Mouse (Mus musculus) neural tube, embryonic 13.5 days (tissue): ENCODE measurements around the gene Ubxn11. TPM values are rescaled to one million over a fixed set of nuclear protein-coding genes. Genes with fewer than 3 reads are reported as not detected.

ENCODE experiments used
- ATAC-seq: fragments of 200-750 bp; cut with Nextera tagmentation; 2 replicates; pipeline ENCODE4 v1.8.0; 2017; ENCODE audit warnings: low read depth, mild to moderate bottlenecking, moderate TSS enrichment, moderate library complexity
- H3K27ac ChIP-seq: fragments of 300-500 bp; sonication (generic); replicated peaks from 2 replicates; pipeline ENCODE4 v1.5.1; 2015; ENCODE audit warnings: moderate library complexity, mild to moderate bottlenecking, inconsistent platforms
- H3K27me3 ChIP-seq: fragments of 300-500 bp; sonication (generic); 2 replicates; pipeline ENCODE4 v1.6.1; 2015; ENCODE audit warnings: mild to moderate bottlenecking, inconsistent platforms
- H3K36me3 ChIP-seq: fragments of 300-500 bp; sonication (generic); 2 replicates; pipeline ENCODE4 v1.6.1; 2015; ENCODE audit warnings: mild to moderate bottlenecking, inconsistent platforms
- H3K4me1 ChIP-seq: fragments of 300-500 bp; sonication (generic); replicated peaks from 2 replicates; pipeline ENCODE4 v1.6.1; 2015; ENCODE audit warnings: inconsistent platforms
- H3K4me2 ChIP-seq: fragments of 300-500 bp; sonication (generic); 2 replicates; pipeline ENCODE4 v1.6.1; 2015; ENCODE audit warnings: inconsistent platforms, mild to moderate bottlenecking, moderate library complexity
- H3K4me3 ChIP-seq: fragments of 300-500 bp; sonication (generic); 2 replicates; pipeline ENCODE4 v1.5.1; 2015; ENCODE audit warnings: mild to moderate bottlenecking, inconsistent platforms
- H3K9ac ChIP-seq: fragments of 300-500 bp; sonication (generic); 2 replicates; pipeline ENCODE4 v1.6.1; 2015; ENCODE audit warnings: moderate library complexity, mild to moderate bottlenecking, inconsistent platforms
- H3K9me3 ChIP-seq: fragments of 300-500 bp; sonication (generic); 2 replicates; pipeline ENCODE4 v1.6.1; 2016; ENCODE audit warnings: inconsistent platforms
- WGBS: fragments of 180-500 bp; shearing (Covaris S2); methylation state at CpG from one replicate; pipeline ENCODE4 v1.1.7; 2015; 5-methylcytosine and 5-hydroxymethylcytosine counted together
- polyA plus RNA-seq: library from polyadenylated mRNA; unstranded; fragments of >200 nt; fragmentation: Nextera tagmentation; extraction: Ambion mirVana; gene quantifications from 2 replicates; pipeline ENCODE4 v1.2.1, GENCODE M21; 2015

Ubxn11 gene
- polyA plus RNA-seq, 1 experiment from 2014 or later: 10.3 TPM

DNA sequence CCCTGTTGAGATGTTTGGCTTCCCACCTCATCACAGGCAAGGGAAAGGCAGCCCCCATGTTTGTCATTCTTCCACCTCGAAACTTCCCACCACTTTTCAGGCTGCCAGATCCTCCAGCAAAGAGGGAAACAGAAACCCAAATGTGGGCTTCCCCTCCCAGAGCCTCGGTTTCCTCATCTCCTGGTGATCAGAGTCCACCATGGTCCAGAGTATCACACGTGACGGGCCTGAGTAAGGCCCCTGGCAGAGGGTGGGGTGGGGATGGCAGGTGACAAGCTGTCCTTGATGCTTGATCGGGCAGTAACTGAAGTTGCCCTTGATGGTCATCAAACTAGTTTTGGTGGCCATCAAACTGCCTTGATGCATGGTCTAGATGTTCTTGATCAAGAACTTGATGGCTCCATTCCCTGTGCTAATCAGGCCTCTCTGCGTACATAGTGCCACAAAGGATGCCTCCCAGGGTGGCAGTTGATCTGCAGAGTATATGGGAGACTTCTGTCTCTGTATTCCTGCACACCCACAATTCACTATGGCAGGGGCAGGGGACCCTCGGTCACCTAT, 8.3 kb upstream of the Ubxn11 start:
- Histone ChIP-seq H3K27me3 (no peaks in the 10 kb centered on the region), H3K27ac (no peak overlapping the region), H3K4me1 (no peaks in the 10 kb centered on the region), H3K4me2 (no peak overlapping the region), H3K36me3 (no peaks in the 10 kb centered on the region), H3K4me3 (no peak overlapping the region), H3K9me3 (no peaks in the 10 kb centered on the region), H3K9ac (no peak overlapping the region)
- 88% methylated on average over 7 of the region's 7 CpGs for WGBS
- no peak for ATAC-seq

DNA sequence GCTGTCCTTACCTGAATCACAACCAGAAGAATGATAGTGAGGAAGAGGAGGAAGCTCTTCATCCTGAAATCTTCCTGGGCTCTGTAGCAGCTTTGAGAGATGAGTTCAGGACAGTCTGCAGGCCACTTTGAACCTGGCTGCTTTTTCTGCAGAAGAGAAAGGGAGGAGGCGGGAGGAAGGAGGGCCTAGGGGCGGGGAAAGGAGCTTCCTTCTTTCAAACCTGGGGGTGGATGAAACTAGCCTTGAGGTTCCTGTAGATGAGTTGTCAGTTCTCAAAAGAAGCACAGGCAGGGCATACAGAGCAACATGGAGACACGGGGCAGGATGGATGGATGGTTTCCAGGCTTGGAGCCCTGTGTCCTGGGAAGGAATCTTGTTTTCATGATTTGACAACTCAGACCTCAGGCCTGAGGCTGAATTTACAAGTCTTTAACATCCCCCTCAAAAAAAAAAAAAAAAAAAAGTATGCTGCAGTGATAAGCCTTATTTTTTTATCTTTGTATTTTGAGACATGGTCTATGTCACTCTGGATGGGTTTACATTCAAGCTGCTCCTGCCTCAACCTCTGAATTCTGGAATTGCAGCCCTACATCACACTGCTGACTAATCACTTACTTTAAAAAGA, 7.3 kb upstream of the Ubxn11 start, which contains the start of gene Cd52:
Gene Cd52, minus strand, starts transcription at position 160 of the 625 bp plus-strand sequence.
- 52% methylated on average over 3 of the region's 3 CpGs for WGBS
- no peak within 1 kb of the TSS for H3K27ac ChIP-seq
- H3K36me3 ChIP-seq: no peaks in the 10 kb centered on the region
- H3K4me1 ChIP-seq: no peaks in the 10 kb centered on the region
- no peaks in the 10 kb centered on the region for H3K9me3 ChIP-seq
- H3K9ac ChIP-seq: no peak within 1 kb of the TSS
- H3K4me3 ChIP-seq: no peak within 1 kb of the TSS
- H3K27me3 ChIP-seq: no peaks in the 10 kb centered on the region
- H3K4me2 ChIP-seq: no peak within 1 kb of the TSS
- ATAC-seq: no peak

DNA sequence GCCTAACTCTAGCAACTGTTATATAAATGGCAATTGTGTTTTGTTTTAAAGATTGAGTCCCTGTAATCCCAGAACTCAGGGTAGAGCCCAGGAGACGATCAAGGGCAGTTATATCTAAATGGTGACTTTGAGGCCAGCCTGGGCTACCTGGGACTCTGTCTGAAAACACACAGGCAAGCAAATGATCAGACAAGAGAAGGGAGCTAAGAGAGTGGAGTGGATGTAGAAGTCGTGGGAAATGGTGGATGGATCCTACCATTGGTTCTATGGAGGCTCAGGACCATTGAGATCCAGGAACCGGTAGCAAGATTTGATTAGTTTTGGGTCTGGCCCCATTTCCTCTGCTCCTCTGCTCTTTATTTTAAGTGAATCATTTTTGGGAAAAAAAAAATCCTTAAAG, 6.2 kb upstream of the Ubxn11 start:
- no peak for ATAC-seq
- no peak overlapping the region for H3K9ac ChIP-seq
- no peaks in the 10 kb centered on the region for H3K4me1 ChIP-seq
- H3K4me3 ChIP-seq: no peak overlapping the region
- no peak overlapping the region for H3K27ac ChIP-seq
- 82% methylated on average over 3 of the region's 3 CpGs for WGBS
- no peaks in the 10 kb centered on the region for H3K9me3 ChIP-seq
- no peaks in the 10 kb centered on the region for H3K27me3 ChIP-seq
- H3K36me3 ChIP-seq: no peaks in the 10 kb centered on the region
- H3K4me2 ChIP-seq: no peak overlapping the region

DNA sequence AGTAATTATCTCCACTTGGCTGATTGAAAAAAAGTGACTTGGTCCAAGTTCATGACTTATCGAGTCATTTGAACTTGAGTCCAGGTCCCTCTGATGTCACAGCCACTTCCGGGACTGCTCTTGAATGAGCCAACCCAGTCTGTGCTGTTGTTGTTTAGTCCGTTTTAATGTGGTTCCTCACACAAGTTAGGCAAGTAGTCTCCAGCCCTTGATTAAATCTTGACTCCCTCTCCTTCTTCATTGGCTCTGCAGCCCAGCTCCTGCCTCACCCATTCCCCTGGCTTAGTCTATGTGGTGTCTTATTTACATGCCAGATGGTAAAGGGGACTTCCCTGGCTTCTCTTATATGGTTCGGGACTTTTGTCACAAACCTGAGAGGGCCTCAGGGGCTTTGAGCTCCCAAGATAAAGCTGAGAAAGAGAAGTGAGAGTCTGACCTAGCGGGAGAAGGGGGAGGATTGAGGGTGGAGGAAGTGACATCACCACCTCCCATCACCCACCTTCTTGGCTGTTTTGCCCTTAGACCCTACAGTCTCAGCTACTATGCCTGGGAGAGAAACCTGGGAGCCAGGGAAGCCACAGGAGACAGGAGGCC, 5.3 kb upstream of the Ubxn11 start:
- no peaks in the 10 kb centered on the region for H3K27me3 ChIP-seq
- no peaks in the 10 kb centered on the region for H3K36me3 ChIP-seq
- 75% methylated on average over 5 of the region's 5 CpGs for WGBS
- no peaks in the 10 kb centered on the region for H3K4me1 ChIP-seq
- no peak overlapping the region for H3K4me2 ChIP-seq
- no peak overlapping the region for H3K9ac ChIP-seq
- ATAC-seq: no peak
- no peaks in the 10 kb centered on the region for H3K9me3 ChIP-seq
- H3K4me3 ChIP-seq: no peak overlapping the region
- no peak overlapping the region for H3K27ac ChIP-seq

DNA sequence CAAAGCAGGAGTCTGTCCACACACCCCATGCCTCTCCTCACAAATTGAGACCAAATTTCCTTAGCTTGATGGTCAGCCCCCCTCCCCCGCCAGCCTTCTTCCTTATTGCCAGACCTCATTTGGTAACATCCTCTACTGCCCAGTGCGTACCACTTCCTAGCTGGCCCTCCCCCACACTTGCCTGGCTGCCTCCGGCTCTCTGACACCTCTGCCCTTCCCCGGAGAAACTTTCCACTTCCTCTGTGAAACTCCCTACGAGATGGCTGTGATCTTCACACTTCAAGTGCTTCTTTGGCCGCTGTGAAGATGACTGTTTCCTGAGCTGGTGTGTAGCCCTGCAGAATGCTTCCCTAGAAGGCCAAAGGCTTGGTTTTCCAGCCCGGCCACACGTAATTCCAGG, 3.7 kb upstream of the Ubxn11 start:
- Histone ChIP-seq H3K4me3 (no peak overlapping the region), H3K36me3 (no peaks in the 10 kb centered on the region), H3K9ac (no peak overlapping the region), H3K9me3 (no peaks in the 10 kb centered on the region), H3K27ac (no peak overlapping the region), H3K4me2 (no peak overlapping the region), H3K4me1 (peaks cover 8% of the 10 kb centered on the region), H3K27me3 (no peaks in the 10 kb centered on the region)
- no peak for ATAC-seq
- WGBS: 71% methylated on average over 8 of the region's 8 CpGs

DNA sequence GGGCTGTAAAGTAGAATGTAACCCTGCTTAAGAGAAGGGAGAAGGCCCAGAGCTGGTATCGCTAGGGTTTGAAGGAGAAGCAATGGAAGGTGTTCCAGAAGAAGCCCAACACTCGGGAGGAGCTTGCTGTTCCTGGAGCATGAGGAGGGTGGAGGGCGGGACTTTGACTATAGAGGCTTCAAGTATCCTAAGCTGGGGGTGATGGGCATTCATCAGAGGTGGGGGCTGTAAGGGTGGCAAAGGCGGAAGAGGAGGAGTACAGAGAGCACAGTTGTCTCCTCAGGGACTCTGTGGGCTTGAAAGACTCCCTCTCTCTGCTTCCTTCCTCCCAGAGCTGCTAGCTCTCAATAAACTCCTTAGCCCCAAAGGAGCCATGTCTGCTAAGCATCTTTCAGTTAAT, 2.1 kb upstream of the Ubxn11 start:
- no peak overlapping the region for H3K9ac ChIP-seq
- no peak overlapping the region for H3K4me2 ChIP-seq
- WGBS: 79% methylated on average over 4 of the region's 4 CpGs
- H3K36me3 ChIP-seq: no peaks in the 10 kb centered on the region
- H3K9me3 ChIP-seq: no peaks in the 10 kb centered on the region
- H3K27me3 ChIP-seq: no peaks in the 10 kb centered on the region
- peaks cover 8% of the 10 kb centered on the region for H3K4me1 ChIP-seq
- H3K4me3 ChIP-seq: no peak overlapping the region
- ATAC-seq: no peak
- H3K27ac ChIP-seq: no peak overlapping the region

DNA sequence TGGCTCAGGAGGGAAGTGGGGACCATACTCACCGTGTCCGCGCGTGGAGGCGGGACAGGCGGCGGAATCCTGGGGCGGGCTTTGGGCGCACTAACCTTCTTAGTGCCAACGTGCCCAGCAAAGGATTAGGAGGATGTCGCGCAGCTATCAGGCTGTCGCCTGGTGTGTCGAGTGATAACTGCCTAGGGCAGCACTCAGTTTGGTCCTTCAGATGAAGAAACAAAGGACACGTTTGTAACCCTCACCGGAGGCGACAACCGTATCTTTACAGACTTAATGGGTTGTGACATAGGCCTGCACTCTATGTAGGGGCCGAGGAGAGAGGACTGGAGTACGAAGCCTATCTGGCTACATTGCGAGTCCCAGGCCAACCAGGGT, 361 bp downstream of the Ubxn11 start:
- H3K27ac ChIP-seq: no peak overlapping the region
- no peaks in the 10 kb centered on the region for H3K9me3 ChIP-seq
- H3K4me1 ChIP-seq: peaks cover 8% of the 10 kb centered on the region
- peak overlapping the region; percentile 73 for H3K9ac ChIP-seq
- peak overlapping the region; percentile 76 for H3K4me3 ChIP-seq
- 3% methylated on average over 21 of the region's 21 CpGs for WGBS
- peak; percentile 60 for ATAC-seq
- H3K27me3 ChIP-seq: no peaks in the 10 kb centered on the region
- no peaks in the 10 kb centered on the region for H3K36me3 ChIP-seq
- peak overlapping the region; percentile 78 for H3K4me2 ChIP-seq

DNA sequence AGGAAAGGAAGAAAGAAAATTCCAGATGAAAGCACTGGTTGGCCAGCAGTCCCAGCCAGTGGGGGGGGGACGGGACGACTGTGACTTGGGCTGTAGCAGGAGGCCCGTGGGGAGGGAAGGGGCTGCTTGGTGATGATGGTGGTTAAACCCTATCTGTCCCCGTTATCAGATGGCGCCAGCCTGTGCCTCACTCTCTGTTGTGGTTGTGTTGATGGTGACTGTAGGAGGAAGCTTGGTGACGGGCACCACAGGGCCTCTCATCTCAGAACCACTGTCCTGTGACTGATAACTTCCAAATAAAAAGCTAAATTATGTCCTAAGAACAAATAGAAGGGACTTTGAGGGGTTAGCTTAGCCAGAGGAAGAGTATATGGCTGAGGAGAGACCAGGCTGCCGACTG, 3.7 kb downstream of the Ubxn11 start:
- H3K9ac ChIP-seq: no peak overlapping the region
- no peak overlapping the region for H3K4me3 ChIP-seq
- no peak overlapping the region for H3K27ac ChIP-seq
- no peak overlapping the region for H3K4me2 ChIP-seq
- WGBS: 73% methylated on average over 7 of the region's 7 CpGs
- H3K27me3 ChIP-seq: no peaks in the 10 kb centered on the region
- H3K4me1 ChIP-seq: peaks cover 8% of the 10 kb centered on the region
- H3K9me3 ChIP-seq: no peaks in the 10 kb centered on the region
- no peaks in the 10 kb centered on the region for H3K36me3 ChIP-seq
- no peak for ATAC-seq

DNA sequence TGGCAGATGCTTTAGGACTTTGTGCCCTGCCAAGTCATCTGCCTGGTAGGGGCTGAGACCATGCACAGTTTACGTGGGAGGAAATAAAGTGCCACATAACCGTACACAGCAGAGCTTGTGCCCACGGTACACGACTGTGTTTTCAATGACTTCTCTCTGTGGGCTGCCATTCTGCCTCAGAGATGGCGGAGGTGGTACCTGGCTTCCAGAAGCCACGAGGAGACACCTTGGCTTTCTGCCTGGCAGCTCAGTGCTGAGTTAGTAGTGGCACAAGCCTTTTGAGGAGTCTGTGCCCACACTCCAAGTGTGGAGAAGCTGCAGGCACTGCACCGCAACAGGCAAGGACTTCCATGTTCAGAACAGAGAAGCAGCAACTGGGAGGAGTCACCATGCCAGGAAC, 5.4 kb downstream of the Ubxn11 start:
- H3K9ac ChIP-seq: no peak overlapping the region
- 87% methylated on average over 7 of the region's 7 CpGs for WGBS

DNA sequence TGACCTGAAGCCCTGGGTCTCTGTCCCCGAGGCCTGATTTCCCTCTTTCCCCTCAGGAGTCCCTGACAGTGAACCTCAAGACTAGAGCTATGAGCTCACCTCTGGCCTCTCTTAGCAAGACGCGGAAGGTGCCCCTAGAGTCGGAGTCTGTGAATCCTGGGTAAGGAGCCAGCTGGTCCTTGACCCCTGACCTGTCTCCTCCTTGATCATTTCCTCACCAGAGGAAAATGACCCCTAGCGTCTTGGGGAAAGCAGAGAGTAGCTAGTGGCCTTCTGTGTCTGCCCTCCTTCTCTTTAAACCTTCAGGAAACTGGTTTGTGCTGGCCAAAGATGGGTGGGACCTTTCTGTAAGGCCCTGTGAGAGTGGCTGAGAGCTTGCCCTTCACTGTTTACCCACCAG, 5.8 kb downstream of the Ubxn11 start:
- Histone ChIP-seq H3K4me3 (no peak overlapping the region), H3K9ac (no peak overlapping the region), H3K27me3 (no peaks in the 10 kb centered on the region), H3K27ac (no peak overlapping the region), H3K4me2 (no peak overlapping the region), H3K4me1 (peaks cover 4% of the 10 kb centered on the region), H3K36me3 (no peaks in the 10 kb centered on the region), H3K9me3 (no peaks in the 10 kb centered on the region)
- 60% methylated on average over 5 of the region's 5 CpGs for WGBS
- no peak for ATAC-seq

More for the DNA sequence above, 5.4 kb downstream of the Ubxn11 start:
- H3K27me3 ChIP-seq: no peaks in the 10 kb centered on the region
- H3K9me3 ChIP-seq: no peaks in the 10 kb centered on the region
- H3K27ac ChIP-seq: no peak overlapping the region
- ATAC-seq: no peak
- no peaks in the 10 kb centered on the region for H3K36me3 ChIP-seq
- no peak overlapping the region for H3K4me2 ChIP-seq
- H3K4me1 ChIP-seq: peaks cover 7% of the 10 kb centered on the region
- no peak overlapping the region for H3K4me3 ChIP-seq

DNA sequence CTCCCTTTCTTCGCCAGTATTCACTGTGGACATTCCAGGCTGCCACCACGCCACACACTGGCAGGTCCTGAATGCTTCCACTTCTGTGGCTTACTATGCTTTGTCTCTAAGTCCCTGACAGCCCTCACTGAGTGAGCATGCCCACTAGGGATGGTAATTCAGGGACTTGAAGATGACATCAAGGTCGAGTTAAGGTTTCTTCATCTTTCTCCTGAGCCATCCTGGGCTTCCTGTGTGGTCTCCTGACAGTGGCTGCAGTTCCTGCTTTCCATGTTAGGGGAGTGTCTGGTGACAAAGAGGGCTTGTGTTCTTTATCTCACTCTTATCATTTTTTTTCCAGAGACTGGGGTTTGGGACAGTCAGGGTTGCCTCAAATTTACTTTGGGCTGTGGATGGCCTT, 8.3 kb downstream of the Ubxn11 start:
- Histone ChIP-seq H3K4me1 (peaks cover 4% of the 10 kb centered on the region), H3K4me3 (no peak overlapping the region), H3K9ac (no peak overlapping the region), H3K27me3 (no peaks in the 10 kb centered on the region), H3K27ac (no peak overlapping the region), H3K9me3 (no peaks in the 10 kb centered on the region), H3K36me3 (no peaks in the 10 kb centered on the region), H3K4me2 (no peak overlapping the region)
- 43% methylated on average over 3 of the region's 3 CpGs for WGBS
- ATAC-seq: no peak

DNA sequence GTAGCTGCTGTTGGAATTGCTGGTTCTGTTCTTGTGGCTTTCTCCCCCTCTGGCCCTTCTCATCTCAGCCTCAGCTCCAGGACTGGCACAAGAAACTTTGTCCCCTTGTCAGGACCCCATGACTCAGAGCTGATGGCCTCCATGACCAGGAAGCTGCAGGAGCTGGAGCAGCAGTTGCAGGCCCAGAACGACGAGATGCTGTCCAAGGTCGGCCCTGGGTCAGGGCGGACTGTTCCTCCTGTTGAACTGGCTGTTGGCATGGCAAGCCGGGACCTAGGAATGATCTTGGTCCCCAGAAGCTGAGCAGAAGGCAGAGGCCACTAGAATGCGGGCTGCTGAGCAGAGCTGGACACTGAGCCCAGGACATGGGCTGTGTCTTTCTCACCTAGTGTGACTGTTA, 10.0 kb downstream of the Ubxn11 start:
- H3K27me3 ChIP-seq: no peaks in the 10 kb centered on the region
- H3K4me2 ChIP-seq: no peak overlapping the region
- H3K9me3 ChIP-seq: no peaks in the 10 kb centered on the region
- 81% methylated on average over 6 of the region's 6 CpGs for WGBS
- ATAC-seq: no peak
- no peak overlapping the region for H3K27ac ChIP-seq
- H3K9ac ChIP-seq: no peak overlapping the region
- no peak overlapping the region for H3K4me3 ChIP-seq
- no peaks in the 10 kb centered on the region for H3K36me3 ChIP-seq
- peaks cover 4% of the 10 kb centered on the region for H3K4me1 ChIP-seq
